Mouse (Mus musculus): Measurements from ENCODE around the gene Sgcg.

Gene Sgcg

DNA sequence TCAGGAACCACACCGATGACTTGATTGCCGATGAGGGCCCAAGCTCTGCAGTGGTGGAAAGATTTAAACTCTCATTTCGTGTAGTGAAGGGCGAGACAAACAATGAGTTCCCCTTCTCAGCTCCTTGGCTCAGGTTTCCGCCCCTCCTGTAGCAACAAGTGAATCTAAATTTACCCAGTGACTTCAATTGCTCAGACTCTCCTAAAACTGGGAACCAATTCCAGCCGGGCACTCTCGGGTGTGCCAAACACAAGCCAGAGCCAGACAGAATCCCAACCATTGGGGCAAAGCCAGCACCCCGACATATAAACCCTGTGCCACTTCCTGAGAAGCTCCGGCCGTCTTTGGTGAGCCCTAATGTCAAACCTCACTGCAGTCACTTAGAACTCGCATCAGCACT, at the start of gene Sgcg:
Gene Sgcg, minus strand, starts transcription at position 139 of the 400 bp plus-strand sequence.
- DNase-seq: no peak

DNA sequence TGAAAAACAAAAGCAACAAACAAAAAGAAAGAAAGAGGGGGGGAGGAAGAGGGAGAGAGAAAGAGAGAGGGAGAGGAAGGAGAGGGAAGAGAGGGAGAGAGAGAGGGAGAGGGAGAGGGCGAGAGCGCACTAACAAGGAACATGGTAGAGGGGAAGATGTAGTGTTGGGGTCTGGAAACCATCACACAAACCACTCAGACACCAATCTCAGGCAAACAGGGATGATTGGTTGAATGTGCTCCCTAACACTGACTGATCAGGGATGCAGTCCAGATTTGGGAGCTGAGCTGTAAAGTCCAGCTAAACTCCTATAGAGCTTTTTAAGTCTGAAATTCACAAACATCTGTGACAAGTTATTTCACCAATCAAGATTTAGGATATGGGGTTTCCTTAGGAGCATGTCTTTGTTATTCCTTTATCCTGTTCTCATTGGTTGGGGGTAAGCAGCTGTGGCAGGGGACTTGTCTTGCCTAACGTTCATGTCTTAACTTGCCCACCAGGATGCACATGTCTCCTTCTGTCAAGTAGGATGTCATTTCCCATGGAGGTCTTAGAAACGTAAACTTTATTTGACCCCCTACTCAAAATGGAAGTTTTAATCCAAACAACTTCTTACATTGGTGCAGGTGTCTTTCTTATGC, 45.8 kb upstream of the Sgcg start:
- no peak for DNase-seq

DNA sequence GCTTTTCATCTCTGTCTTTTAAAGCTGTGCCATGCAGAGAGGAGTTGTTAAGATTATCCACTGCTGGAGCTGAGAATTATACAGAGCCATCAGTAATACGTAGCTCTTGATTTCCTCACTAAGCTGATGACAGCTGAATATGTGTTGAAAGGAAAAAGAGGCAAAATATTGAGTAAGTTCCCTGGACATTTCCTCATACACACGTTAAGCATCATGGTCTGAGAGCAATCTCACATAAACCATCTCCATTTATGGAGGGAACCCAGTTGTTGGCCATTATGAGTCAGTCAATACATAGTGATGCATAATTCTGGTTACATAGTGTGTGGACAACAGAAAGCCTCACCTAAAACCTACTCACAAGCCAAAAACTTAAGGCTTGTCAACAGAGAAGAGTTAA, 44.1 kb upstream of the Sgcg start:
- no peak for DNase-seq

DNA sequence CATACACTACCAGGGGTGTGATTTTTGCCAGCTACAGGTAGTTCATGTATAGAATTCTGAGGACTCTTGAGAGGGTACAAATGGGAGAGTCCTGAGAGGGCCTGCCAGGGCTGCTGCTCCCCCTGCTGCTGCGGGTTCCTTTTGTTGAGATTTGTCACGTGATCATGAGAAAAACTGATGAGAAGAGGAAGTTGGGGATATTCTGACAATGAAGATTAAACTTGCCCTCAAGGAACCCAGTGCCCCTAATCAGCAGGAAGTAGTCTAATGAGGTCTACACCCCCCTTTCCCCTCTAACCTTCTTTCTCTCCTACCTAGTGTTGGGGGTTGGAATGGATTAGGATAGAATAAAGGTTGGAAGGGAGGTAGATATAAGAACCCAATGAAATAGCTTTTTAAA, 43.0 kb upstream of the Sgcg start:
- no peak for DNase-seq

DNA sequence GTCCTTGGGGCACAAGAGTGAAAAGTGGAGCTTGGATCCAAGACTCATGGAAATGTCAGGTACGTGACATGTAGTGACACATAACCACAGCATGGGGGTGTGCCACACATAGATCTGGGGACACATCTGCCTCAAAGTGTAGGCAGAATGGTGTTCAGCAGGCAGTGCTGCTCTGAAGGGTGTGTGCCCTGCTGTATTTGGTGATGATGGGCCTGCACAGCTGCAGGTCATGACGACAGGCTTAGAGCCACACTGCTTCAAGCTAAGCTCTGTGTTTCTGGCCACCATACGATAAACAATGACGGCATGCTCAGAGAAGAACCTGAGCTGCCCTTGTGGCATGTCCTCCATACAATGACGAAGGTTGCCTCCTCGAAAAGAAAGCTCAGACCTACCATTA, 41.5 kb upstream of the Sgcg start:
- no peak for DNase-seq

DNA sequence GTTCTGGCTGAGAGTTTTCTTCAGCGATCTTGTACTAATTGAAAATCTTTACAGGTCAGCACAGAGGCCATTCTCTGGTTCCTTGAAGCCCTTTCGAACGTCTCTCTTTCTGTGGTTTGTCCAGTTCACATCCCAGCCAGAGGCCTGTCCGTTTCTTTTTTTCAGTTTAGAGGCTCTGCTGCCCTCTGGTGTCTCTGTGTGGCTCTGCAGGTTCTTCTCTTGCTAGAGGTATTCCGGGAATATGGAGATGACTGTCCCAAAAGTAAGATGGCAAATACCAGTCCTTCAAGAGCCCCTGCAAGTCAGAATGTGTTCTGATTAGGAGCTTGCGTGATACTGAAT, 36.4 kb upstream of the Sgcg start:
- DNase-seq: peak; percentile 59

DNA sequence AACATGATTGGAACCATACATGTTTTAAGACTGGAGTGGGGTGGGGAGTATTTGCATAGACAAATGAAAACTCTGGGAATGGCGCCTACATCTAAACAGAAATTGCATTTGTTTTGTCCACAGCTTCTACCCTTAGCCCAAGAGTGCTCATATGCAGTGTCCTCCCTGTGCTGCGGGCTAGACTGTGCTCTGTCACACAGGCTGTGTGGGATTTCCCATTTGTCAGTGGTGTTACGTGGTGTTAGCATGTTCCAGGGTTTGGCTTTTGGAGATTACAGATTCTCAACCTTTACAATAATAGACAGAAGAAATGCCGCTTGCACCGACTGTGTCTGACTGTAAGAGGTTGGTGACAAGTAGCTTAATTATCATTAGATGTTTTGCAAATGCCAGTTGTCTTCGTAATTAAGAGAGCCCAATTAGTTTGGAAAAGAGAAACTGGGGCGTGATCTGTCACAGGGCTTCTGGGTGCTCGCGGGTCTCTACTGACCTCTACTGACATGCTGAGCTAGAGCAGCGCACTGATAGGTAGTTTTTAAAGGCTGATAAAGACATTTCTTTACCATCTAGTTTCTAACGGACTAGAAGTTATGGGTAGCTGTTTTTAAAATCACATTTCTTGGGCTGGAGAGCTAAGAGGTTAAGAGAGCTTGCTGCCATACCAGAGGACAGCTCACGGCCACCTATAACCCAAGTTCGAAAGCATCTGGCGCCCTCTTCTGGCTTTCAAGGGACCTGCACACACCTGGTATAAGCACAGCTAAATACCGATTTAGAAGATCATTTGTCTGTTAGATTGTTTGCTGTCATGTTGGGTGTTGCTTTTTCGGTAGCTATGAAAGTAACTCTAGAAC, 35.8 kb upstream of the Sgcg start:
- DNase-seq: peak; percentile 75

DNA sequence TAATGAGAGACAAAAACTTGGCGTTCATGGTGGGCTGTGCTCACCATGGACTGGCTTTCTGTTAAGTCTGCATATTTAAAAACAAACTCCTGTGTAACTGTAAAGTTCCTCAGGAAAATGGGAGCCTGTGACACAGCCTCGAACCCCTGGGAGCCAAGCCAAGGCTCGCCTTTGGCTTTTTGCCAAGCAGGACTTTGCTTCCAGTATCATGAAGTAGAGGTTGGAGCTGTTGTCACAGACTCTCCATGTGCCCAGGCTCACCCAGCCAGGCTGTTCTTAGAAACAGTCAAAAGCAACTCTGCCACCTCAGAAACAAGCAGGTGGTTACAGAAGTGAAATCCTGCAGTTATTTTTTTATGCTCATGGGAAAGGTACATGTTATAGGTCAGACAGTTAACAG, 32.4 kb upstream of the Sgcg start:
- no peak for DNase-seq

DNA sequence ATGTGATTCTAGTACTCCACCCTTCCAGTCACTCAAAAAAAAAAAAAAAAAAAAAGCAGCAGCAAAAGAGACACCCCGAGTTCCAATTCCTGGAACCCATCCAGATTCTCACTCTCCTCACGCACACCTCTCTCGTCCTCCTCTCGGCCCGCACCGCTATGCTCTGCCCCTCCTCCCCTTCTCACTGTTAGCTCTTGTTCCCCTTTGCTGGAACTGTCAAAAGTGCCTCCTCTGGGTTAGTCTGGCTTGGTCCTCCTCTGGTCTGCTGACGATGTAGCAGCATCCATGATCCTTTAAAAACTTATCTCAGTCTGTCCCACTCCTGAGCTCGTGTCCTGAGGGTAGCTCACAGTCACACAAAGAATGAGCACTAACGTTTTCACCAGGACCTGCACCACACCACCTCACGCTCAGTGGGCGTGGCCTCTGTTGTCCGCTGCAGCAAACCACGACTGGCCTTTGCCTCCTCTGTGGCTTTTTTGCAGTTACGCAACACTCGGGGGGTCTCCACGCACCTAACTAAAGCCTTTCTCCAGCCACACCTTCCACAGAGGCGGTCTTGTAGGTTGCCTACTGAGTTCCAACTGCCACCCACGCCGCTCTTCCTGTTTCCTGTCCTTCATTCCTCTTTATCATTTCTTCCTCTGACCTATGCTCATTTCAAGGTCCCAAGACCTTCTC, 30.5 kb upstream of the Sgcg start:
- no peak for DNase-seq

DNA sequence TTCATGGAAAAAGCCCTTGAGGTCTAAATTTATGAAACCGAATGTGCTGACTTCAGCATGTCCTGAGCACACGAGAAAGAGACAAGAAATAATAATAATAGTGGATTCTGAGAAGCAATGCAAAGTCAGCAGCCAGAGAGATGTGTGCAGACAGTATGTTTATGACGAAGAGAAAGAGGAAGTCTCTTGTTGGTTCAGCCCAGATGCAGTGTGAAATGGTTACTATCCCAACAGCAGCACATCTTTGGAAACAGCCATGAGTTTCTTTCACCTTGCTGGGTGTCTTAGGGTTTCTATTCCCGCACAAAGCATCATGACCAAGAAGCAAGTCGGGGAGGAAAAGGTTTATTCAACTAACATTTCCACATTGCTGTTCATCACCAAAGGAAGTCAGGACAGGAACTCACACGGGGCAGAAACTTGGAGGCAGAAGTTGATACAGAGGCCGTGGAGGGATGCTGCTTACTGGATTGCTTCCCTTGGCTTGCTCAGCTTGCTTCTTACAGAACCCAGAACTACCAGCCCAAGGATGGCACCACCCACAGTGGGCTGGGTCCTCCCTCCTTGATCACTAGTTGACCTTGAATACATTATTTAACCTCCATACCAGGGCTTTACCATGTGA, 20.5 kb upstream of the Sgcg start:
- no peak for DNase-seq

DNA sequence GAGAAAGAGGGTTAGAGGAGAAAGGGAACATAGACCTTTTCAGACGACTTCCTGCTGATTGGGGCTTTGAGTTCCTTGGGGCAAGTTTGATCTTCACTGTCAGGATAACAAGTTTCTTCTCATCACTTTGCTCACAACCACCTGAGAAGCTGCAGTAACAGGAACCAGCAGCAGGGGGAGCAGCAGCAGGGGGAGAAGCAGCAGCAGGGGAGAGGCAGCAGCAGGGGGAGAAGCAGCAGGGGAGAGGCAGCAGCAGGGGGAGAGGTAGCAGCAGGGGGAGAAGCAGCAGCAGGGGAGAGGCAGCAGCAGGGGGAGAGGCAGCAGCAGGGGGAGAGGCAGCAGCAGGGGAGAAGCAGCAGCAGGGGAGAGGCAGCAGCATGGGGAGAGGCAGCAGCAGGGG, 19.0 kb upstream of the Sgcg start:
- peak; percentile 70 for DNase-seq

DNA sequence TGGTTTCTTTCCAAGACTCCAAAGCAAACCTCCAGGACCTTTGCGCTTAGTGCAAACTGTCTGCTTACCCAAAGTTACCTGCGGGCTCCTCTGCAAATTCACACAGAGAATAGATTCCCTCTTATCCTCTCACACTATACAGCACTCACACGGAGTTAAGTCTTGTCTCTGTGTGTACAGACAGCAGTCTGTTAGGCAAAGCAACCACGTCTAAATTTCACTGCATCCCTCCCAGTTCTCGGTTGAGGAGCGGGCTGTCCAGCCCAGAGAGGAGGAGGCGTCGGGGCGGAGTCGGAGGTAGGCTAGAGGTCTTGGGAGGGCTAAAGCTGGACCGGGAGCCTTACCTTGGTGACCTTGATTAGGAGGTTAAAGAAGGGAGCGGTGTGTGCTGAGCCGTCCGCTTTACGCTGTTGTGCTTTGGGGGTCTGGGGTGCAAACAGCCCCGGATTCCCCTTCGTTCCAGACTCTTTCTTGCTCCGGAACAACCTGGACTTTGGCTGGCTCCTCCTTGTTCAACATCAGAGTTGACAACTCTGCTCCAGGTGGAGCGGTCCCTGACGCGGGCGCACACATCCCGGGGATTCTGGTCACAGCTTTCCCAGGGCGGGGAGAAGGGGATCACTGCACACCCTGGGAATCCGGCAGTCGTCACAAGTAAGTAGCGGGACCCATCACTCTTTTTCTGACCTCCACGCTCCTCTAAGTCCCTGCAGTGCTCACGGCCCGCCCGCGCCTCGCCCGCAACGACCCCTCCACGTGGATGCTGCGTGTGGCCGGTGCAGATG, 16.3 kb upstream of the Sgcg start:
- no peak for DNase-seq

DNA sequence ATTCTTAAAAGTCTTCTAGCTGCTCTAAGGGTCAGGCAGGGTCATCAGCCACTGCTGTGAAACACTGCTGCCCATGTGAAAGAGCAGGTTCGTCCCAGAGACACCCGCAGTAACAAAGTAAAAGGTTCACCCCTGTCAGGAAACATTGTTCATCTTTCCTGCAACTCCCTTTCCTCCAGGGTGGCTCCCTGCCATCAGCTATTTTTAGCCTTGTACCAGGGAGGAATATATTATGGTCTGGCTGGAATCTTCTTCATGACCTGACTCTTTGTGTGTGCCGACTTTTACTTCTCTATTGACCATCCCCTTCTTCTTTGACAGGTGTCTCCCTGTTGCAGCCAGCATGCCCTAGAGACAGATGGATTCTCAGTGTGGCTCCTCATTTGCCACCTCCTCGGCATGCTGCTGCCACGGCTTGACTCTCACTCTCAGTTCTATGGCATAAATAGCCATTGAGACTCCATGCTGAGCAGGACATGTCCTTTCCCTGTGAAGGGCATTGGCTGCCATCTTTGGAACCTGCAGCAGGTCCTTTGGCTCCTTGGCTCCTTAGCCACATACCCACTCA, 9.7 kb upstream of the Sgcg start:
- no peak for DNase-seq

DNA sequence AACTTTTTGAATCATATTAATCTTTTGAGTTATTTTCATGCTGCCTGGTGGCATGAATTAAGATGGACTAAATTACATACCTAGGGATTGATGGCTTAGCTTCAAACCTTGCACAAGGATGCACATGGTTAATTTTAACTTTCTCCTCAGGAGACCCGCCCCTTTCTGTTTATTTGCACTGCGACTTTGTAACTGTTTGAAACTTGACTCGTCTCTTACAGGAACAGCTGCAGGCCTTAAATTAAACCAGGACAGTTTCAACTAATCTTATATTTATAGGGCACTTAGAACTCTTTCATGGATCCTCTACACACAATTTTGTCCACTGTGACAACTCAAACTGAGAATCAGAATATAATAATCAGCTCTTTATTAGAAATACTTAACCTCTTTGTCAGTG, 794 bp upstream of the Sgcg start:
- DNase-seq: no peak

DNA sequence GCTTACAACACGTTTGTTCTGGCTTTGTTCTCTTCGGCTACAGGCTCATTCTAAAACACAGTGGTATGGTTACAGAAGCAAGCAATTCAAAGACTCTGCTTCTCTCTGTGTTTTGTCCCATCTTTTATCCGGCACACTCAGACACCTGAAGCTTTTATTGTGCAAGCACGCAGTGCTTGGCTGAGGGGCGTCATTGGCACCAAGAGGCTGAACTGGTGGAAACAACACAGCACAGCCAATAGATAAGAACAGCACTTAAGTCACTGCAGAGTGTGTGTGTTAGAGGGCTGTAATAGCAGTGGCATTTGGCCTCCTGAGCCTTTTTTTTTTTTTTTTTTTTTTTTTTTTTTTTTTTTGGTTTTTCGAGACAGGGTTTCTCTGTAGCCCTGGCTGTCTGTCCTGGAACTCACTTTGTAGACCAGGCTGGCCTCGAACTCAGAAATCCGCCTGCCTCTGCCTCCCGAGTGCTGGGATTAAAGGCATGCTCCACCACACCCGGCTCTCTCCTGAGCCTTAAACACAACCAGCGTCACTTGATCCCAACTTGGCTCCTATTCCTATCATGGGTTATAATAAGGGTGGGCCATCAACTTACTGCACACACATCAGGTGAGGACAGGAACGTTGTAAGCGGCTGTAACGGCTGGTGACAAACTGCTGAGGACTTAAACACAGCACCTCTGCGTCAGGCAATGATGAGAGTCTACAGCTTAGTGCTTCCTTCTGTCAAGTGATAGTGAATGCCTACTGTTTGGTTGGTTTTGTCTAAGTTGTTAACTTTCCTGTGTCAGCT, 5.5 kb downstream of the Sgcg start:
- no peak for DNase-seq

DNA sequence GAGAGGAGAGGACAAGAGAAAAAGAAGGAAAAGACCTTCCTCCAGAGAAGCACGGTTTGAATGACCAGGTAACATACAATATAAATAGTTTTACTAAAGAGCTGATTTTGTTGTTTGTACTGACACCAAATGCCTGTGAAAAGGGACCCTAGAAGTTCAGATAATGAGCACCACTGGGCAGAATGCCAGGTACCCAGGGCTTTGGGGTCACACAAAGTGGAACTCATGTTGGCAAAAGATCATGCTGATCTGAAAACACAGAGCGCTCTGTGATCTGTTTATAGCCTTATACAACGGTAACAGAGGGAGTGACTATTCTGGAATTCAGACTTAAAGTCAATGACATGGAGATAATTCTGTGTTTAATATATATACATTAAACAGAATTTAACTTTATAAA, 11.8 kb downstream of the Sgcg start:
- no peak for DNase-seq

DNA sequence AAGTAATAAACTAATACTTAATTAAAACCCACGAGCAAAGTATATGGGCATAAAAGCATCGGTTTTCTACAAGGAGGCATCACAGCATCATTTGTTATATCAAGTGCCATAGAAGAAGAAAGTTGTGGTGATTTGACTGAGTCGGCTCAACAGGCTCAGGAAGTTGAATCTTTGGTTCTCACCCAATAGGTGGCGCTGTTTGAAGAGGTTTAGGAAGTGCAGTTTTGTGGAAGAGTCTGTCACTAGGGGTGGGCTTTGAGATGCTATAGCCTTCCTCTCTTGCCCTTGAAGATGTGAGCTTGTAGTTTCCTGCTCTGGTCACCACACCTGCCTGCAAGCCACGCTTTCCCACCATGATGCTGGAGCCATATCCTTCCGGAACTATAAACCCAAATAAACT, 15.7 kb downstream of the Sgcg start:
- DNase-seq: peak; percentile 25

DNA sequence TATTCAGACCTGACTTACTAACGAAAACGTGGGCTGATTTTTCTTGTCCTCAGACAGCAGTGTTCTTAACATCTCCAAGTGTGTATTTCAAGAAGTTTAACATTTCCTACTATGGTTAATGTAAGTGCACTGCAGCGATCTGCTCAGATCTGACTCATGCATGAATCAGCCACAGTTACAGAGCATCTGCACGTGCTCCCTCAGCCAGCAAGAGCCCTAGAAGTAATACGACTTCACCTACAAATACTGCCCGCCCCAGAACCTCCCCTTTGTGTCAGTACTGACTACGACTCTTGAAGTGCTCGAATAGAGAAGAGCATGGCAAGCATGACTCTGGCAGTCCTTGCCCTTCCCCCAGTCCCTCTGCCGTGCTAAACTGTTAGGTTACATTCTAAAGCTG, 19.5 kb downstream of the Sgcg start:
- no peak for DNase-seq

DNA sequence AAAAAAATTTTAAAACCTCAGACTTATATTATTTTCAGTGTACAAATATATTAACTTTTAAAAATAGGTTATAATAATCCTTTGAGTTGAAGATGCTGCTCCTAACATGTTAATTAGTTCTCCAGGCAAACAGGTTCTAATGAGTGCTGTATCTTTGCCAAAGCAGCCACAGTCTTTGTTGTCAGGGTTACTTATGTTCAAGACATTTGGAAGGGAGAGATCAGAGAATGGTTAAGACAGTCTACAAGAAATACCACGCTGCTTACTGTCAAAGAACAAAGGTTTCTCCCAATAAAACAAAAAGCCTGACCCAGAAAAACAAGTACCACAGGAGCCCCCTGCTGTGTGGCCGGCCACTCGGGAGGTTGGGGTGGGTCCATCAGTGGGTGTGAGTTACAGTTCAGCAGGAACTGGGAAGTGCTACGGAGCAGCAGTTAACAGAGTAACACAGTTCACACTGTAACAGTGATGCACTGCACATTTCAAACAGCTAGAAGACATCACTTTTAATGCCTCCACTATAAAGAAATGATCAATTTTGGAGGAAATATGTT, 21.1 kb downstream of the Sgcg start:
- DNase-seq: no peak

DNA sequence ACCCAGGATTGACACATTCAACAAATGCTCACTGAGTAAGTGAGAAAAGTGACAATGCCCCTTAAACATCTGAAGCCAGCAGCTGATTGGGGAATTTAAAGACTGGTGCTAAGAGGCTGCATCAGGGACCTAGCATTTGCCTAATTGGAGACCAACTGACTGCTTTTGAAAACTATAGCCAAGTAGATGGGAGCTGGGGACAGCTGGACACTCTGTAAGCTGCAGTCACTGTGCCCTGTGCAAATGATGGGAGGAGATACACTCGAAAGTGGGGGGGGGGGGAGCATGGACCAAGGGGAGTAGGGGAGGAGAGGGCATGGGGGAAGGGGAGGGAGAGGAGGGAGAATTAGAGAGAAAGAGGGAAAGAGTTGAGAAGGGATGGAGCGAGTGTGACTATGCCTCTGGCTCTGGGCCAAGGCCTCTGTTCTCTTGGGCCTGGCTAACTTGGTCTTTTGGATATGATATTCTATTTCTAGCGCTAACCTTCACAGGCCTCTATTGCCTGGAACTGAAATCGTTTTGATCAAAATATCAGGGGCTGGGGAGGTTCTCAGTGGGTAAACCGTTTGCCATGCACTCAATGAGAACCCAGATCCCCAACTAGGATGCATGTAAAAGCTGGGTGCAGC, 22.3 kb downstream of the Sgcg start:
- no peak for DNase-seq

DNA sequence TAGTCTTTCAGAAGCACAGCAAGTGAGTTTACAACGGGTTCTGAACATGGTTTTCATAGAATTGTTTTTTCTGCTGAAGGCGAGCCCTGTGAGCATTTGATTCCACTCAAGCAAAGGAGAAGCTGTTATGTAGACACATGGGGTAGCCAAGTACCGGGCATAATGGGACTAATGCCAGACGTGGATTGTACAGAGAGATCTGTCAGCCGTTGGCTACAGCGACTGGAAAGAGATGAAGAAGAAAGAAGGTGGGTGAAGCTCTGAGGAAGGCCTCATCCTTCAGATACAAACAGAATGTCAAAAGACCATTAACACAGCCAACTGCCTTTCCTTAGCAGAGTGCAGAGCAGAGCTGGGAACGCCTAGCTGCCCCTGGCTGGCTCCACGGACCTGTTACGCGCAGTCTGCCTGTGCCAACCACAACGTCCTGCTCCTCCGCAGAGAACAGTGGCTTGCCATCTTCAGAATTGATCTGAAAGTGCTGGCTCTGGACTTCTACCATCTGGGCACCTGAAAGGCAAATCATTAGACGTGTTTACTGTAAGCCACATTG, 26.2 kb downstream of the Sgcg start:
- DNase-seq: no peak

Data from thymus, postnatal 25 days (tissue).